Mouse (Mus musculus): ENCODE measurements around the gene Ascl1.

The Ascl1 gene

GRCm38 (mm10) chr10:87485721-87486620 is 7.5 kb downstream of the Ascl1 start:
- DNase-seq (ENCODE audit: low spot score in 2 of 2), result peak in 1 of 2 experiments; percentile 44

- peak in 1 of 2 experiments; percentile 55 for DNase-seq (ENCODE audit: low spot score in 2 of 2)
Observed at GRCm38 (mm10) chr10:87484831-87485720, 8.4 kb downstream of the Ascl1 start.

- no peak for DNase-seq (ENCODE audit: low spot score in 2 of 2)
Observed at GRCm38 (mm10) chr10:87477895-87478294, 15.6 kb downstream of the Ascl1 start.

- no peak for DNase-seq (ENCODE audit: low spot score in 2 of 2)
Observed at GRCm38 (mm10) chr10:87474971-87475370, 18.5 kb downstream of the Ascl1 start.

GRCm38 (mm10) chr10:87473475-87474131 is 19.9 kb downstream of the Ascl1 start:
- no peak for DNase-seq (ENCODE audit: low spot score in 2 of 2)

GRCm38 (mm10) chr10:87450777-87451176 is 42.7 kb downstream of the Ascl1 start:
- no peak for DNase-seq (ENCODE audit: low spot score in 2 of 2)

GRCm38 (mm10) chr10:87449368-87449767 is 44.1 kb downstream of the Ascl1 start:
- no peak for DNase-seq (ENCODE audit: low spot score in 2 of 2)

- no peak for DNase-seq (ENCODE audit: low spot score in 2 of 2)
Observed at GRCm38 (mm10) chr10:87448257-87448656, 45.2 kb downstream of the Ascl1 start.

- DNase-seq (ENCODE audit: low spot score in 2 of 2), result no peak
Observed at GRCm38 (mm10) chr10:87447754-87448095, 45.7 kb downstream of the Ascl1 start.

- DNase-seq (ENCODE audit: low spot score in 2 of 2), result no peak
Observed at GRCm38 (mm10) chr10:87446829-87447753, 46.4 kb downstream of the Ascl1 start.

- no peak for DNase-seq (ENCODE audit: low spot score in 2 of 2)
Observed at GRCm38 (mm10) chr10:87446139-87446828, 47.2 kb downstream of the Ascl1 start.

Measured in spleen, postnatal 4 days (tissue).